Mouse (Mus musculus) heart, postnatal 0 days (tissue): ENCODE data around the gene Micu1.

Experiments
- CTCF ChIP-seq: IDR thresholded peaks from 2 replicates; pipeline ENCODE4 v1.5.1; 2016; ENCODE audit warnings: antibody characterized with exemption, control low read depth, low read depth
- EP300 ChIP-seq: IDR thresholded peaks from 2 replicates; pipeline ENCODE4 v1.6.1; 2016; ENCODE audit warnings: antibody characterized with exemption, low read depth

GRCm38 (mm10) chr10:59712062-59712461 lies 9.8 kb downstream of the Micu1 start:
- TF ChIP-seq CTCF (no peak), EP300 (no peak)
